Mouse (Mus musculus) intestine, embryonic 16.5 days (tissue): ENCODE measurements around the gene Brpf3. TPM values are rescaled to one million over a fixed set of nuclear protein-coding genes. Genes with fewer than 3 reads are reported as not detected.
"Not testable (repeated sequence)": the region's sequence is repeated elsewhere in the genome, so short reads cannot be mapped to it uniquely, and the experiment has no call there.

Experiments used
- ATAC-seq: fragments of 200-750 bp; cut with Nextera tagmentation; 2 replicates; pipeline ENCODE4 v1.8.0; 2017; ENCODE audit warnings: moderate TSS enrichment, moderate library complexity
- H3K27ac ChIP-seq: fragments of 300-500 bp; sonication (generic); 2 replicates; pipeline ENCODE4 v1.5.1; 2014; ENCODE audit warnings: mild to moderate bottlenecking, low read length
- H3K27me3 ChIP-seq: fragments of 300-500 bp; sonication (generic); replicated peaks from 2 replicates; pipeline ENCODE4 v1.6.1; 2014; ENCODE audit warnings: low read length, control low read depth, mixed read lengths; ENCODE audit not compliant: control insufficient read depth, insufficient read depth
- H3K36me3 ChIP-seq: fragments of 300-500 bp; sonication (generic); 2 replicates; pipeline ENCODE4 v1.6.1; 2014; ENCODE audit warnings: low read length, control low read depth; ENCODE audit not compliant: control insufficient read depth, insufficient read depth
- H3K4me1 ChIP-seq: fragments of 300-500 bp; sonication (generic); 2 replicates; pipeline ENCODE4 v1.6.1; 2014; ENCODE audit warnings: low read length, control low read depth, mixed read lengths; ENCODE audit not compliant: control insufficient read depth, insufficient read depth
- H3K4me2 ChIP-seq: fragments of 300-500 bp; sonication (generic); 2 replicates; pipeline ENCODE4 v1.6.1; 2014; ENCODE audit warnings: low read depth, low read length, control low read depth
- H3K4me3 ChIP-seq: fragments of 300-500 bp; sonication (generic); 2 replicates; pipeline ENCODE4 v1.5.1; 2014; ENCODE audit warnings: mild to moderate bottlenecking, low read length
- H3K9ac ChIP-seq: fragments of 300-500 bp; sonication (generic); 2 replicates; pipeline ENCODE4 v1.6.1; 2014; ENCODE audit warnings: low read depth, low read length
- H3K9me3 ChIP-seq: fragments of 300-500 bp; sonication (generic); 2 replicates; pipeline ENCODE4 v1.6.1; 2016; ENCODE audit warnings: low read length, control low read depth; ENCODE audit not compliant: control insufficient read depth
- WGBS: fragments of 180-500 bp; shearing (Covaris S2); extraction: QIAGEN DNeasy Blood & Tissue Kit; methylation state at CpG from one replicate; pipeline ENCODE4 v1.1.7; 2014; 5-methylcytosine and 5-hydroxymethylcytosine counted together
- polyA plus RNA-seq: library from polyadenylated mRNA; unstranded; fragments of >200 nt; fragmentation: Nextera tagmentation; extraction: Ambion mirVana; gene quantifications from 2 replicates; pipeline ENCODE4 v1.2.1, GENCODE M21; 2015

Brpf3 gene
- polyA plus RNA-seq, 1 experiment from 2014 or later: 16.6 TPM

GRCm38 (mm10) chr17:28806770-28807169, 5.9 kb downstream of the Brpf3 start:
- peak overlapping the region; percentile 72 for H3K27ac ChIP-seq
- H3K4me1 ChIP-seq: peaks cover 21% of the 10 kb centered on the region
- ATAC-seq: peak; percentile 53
- H3K9me3 ChIP-seq: no peaks in the 10 kb centered on the region
- no peaks in the 10 kb centered on the region for H3K27me3 ChIP-seq
- H3K9ac ChIP-seq: 0 out of 2 replicates have a peak overlapping the region, but pooled peaks have one; percentile 27
- peaks cover 16% of the 10 kb centered on the region for H3K36me3 ChIP-seq
- 77% methylated on average over 19 of the region's 19 CpGs for WGBS
- H3K4me3 ChIP-seq: no peak overlapping the region
- H3K4me2 ChIP-seq: peak overlapping the region; percentile 24; the same call in 1 of the 2 replicates

GRCm38 (mm10) chr17:28808714-28809113, 7.8 kb downstream of the Brpf3 start:
- Histone ChIP-seq H3K4me1 (peaks cover 19% of the 10 kb centered on the region), H3K4me2 (no peak overlapping the region), H3K4me3 (no peak overlapping the region), H3K27me3 (no peaks in the 10 kb centered on the region), H3K9me3 (no peaks in the 10 kb centered on the region), H3K27ac (peak overlapping the region; percentile 92), H3K36me3 (peaks cover 21% of the 10 kb centered on the region), H3K9ac (no peak overlapping the region; the same call in 1 of the 2 replicates)
- WGBS: 89% methylated on average over 8 of the region's 8 CpGs
- ATAC-seq: peak; percentile 27

GRCm38 (mm10) chr17:28809175-28809831, 8.4 kb downstream of the Brpf3 start:
- H3K4me3 ChIP-seq: no peak overlapping the region
- no peak overlapping the region; the same call in 1 of the 2 replicates for H3K9ac ChIP-seq
- no peak overlapping the region for H3K4me2 ChIP-seq
- WGBS: 78% methylated on average over 10 of the region's 10 CpGs
- peaks cover 21% of the 10 kb centered on the region for H3K36me3 ChIP-seq
- no peaks in the 10 kb centered on the region for H3K9me3 ChIP-seq
- peak overlapping the region; percentile 92 for H3K27ac ChIP-seq
- no peaks in the 10 kb centered on the region for H3K27me3 ChIP-seq
- H3K4me1 ChIP-seq: peaks cover 16% of the 10 kb centered on the region
- ATAC-seq: peak; percentile 79

GRCm38 (mm10) chr17:28812345-28812744, 11.5 kb downstream of the Brpf3 start:
- 62% methylated on average over 10 of the region's 10 CpGs for WGBS
- Histone ChIP-seq H3K9me3 (no peaks in the 10 kb centered on the region), H3K36me3 (peaks cover 22% of the 10 kb centered on the region), H3K9ac (no peak overlapping the region), H3K27ac (peak overlapping the region; percentile 87), H3K4me1 (peaks cover 27% of the 10 kb centered on the region), H3K4me3 (no peak overlapping the region), H3K4me2 (no peak overlapping the region), H3K27me3 (no peaks in the 10 kb centered on the region)
- ATAC-seq: peak; percentile 68

DNA sequence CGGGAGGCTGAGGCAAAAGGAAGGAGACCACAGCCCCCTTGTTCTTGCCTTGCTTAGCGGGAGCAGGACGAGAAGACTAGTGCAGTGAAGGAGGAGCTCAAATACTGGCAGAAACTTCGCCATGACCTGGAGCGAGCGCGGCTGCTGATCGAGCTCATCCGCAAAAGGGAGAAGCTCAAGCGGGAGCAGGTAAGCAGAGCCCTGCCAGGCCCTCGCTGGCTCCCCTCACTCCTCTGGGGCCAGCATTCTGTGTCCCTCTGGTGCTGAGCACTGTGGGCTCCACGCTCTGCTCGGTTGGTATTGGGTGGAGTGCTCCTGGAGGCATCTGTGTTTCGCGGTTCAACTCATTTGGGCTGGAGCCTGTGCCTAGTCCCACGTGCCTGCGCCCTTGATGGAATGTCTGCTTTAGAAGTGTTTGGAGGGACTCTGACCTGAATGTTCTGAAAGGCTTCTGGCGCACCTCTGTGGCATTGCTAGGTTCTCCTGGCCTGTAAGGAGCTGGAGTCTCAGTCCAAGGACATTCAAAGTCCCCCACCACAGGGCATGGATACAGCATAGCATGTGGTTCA, 13.7 kb downstream of the Brpf3 start:
- Histone ChIP-seq H3K9ac (no peak overlapping the region), H3K36me3 (peaks cover 35% of the 10 kb centered on the region), H3K27ac (peak overlapping the region; percentile 21; the same call in 1 of the 2 replicates), H3K4me3 (no peak overlapping the region), H3K4me1 (peaks cover 25% of the 10 kb centered on the region), H3K4me2 (no peak overlapping the region), H3K9me3 (no peaks in the 10 kb centered on the region), H3K27me3 (no peaks in the 10 kb centered on the region)
- no peak for ATAC-seq
- 90% methylated on average over 18 of the region's 18 CpGs for WGBS

DNA sequence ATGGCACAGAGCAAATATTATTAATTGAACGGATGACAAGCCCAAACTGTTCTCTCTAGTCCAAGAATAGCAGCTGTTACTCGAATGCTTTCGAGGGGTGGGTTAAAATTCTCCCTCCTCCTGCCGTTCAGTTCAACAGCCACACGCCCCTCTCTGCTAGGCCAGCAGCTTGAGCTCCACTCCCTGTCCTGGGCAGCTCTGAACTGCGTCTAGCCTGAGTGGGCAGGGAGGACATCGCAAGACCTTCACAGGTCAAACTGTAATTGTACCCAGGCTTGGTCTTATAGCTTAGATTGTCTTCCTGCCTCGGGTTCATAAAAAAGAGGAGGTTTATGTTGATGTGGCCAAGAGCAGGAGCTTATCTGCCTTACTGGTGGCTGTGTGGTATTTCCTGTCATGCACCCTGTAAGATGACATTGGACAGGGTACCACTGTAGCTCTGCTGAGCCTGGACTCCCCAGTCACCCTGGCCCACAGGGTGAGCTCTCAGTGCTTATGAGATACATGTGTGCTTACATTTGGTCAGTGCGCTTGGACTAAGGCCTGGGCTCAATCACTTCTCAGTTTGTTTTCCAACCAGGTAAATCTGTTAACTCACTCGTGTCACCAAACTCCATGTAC, 14.6 kb downstream of the Brpf3 start:
- Histone ChIP-seq H3K9me3 (no peaks in the 10 kb centered on the region), H3K4me1 (peaks cover 25% of the 10 kb centered on the region), H3K36me3 (peaks cover 35% of the 10 kb centered on the region), H3K27ac (peak overlapping the region; percentile 29; the same call in 1 of the 2 replicates), H3K27me3 (no peaks in the 10 kb centered on the region), H3K9ac (no peak overlapping the region), H3K4me2 (no peak overlapping the region), H3K4me3 (no peak overlapping the region)
- WGBS: 61% methylated on average over 10 of the region's 10 CpGs
- ATAC-seq: no peak

- peak overlapping the region; percentile 9; the same call in 1 of the 2 replicates for H3K4me2 ChIP-seq
- peaks cover 38% of the 10 kb centered on the region for H3K36me3 ChIP-seq
- 93% methylated on average over 10 of the region's 10 CpGs for WGBS
- ATAC-seq, H3K4me3 ChIP-seq, H3K27me3 ChIP-seq, H3K9me3 ChIP-seq: not testable (repeated sequence)
- H3K4me1 ChIP-seq: peaks cover 25% of the 10 kb centered on the region
- H3K27ac ChIP-seq: peak overlapping the region; percentile 95
- H3K9ac ChIP-seq: 0 out of 2 replicates have a peak overlapping the region, but pooled peaks have one; percentile 22
Observed at GRCm38 (mm10) chr17:28816326-28816725, 15.4 kb downstream of the Brpf3 start.

GRCm38 (mm10) chr17:28816875-28817811, 16.3 kb downstream of the Brpf3 start:
- peaks cover 42% of the 10 kb centered on the region for H3K36me3 ChIP-seq
- peak overlapping the region; percentile 60; the same call in 1 of the 2 replicates for H3K9ac ChIP-seq
- H3K27me3 ChIP-seq: no peaks in the 10 kb centered on the region
- H3K4me2 ChIP-seq: peak overlapping the region; percentile 47
- peak overlapping the region; percentile 95 for H3K27ac ChIP-seq
- H3K9me3 ChIP-seq: no peaks in the 10 kb centered on the region
- H3K4me1 ChIP-seq: peaks cover 25% of the 10 kb centered on the region
- 75% methylated on average over 25 of the region's 25 CpGs for WGBS
- peak; percentile 82 for ATAC-seq
- peak overlapping the region; percentile 33 for H3K4me3 ChIP-seq
